Mouse (Mus musculus) lung, postnatal 0 days (tissue): ENCODE results near the gene Fbln2. TPM values are rescaled to one million over a fixed set of nuclear protein-coding genes. Genes with fewer than 3 reads are reported as not detected.

Experiments
- ATAC-seq: fragments of 200-750 bp; cut with Nextera tagmentation; 2 replicates; pipeline ENCODE4 v1.8.0; 2017; ENCODE audit warnings: moderate library complexity
- DNase-seq: peaks from one replicate; pipeline ENCODE4 v3.0.0-alpha.2; 2016; ENCODE audit warnings: low spot score
- H3K27ac ChIP-seq: fragments of 300-500 bp; sonication (generic); 2 replicates; pipeline ENCODE4 v1.5.1; 2014; ENCODE audit warnings: antibody characterized with exemption, mild to moderate bottlenecking, low read length, mixed read lengths
- H3K27me3 ChIP-seq: fragments of 300-500 bp; sonication (generic); replicated peaks from 2 replicates; pipeline ENCODE4 v1.6.1; 2014; ENCODE audit warnings: low read length, mixed read lengths; ENCODE audit not compliant: insufficient read depth
- H3K36me3 ChIP-seq: fragments of 300-500 bp; sonication (generic); 2 replicates; pipeline ENCODE4 v1.6.1; 2014; ENCODE audit warnings: low read length, mixed read lengths; ENCODE audit not compliant: insufficient read depth
- H3K4me1 ChIP-seq: fragments of 300-500 bp; sonication (generic); 2 replicates; pipeline ENCODE4 v1.6.1; 2014; ENCODE audit warnings: antibody characterized with exemption, low read depth, low read length, mixed read lengths; ENCODE audit not compliant: insufficient read depth
- H3K4me2 ChIP-seq: fragments of 300-500 bp; sonication (generic); replicated peaks from 2 replicates; pipeline ENCODE4 v1.6.1; 2014; ENCODE audit warnings: low read depth, mild to moderate bottlenecking, low read length, moderate library complexity, mixed read lengths
- H3K4me3 ChIP-seq: fragments of 300-500 bp; sonication (generic); 2 replicates; pipeline ENCODE4 v1.5.1; 2014; ENCODE audit warnings: low read depth, low read length
- H3K9ac ChIP-seq: fragments of 300-500 bp; sonication (generic); replicated peaks from 2 replicates; pipeline ENCODE4 v1.6.1; 2014; ENCODE audit warnings: low read depth, mild to moderate bottlenecking
- H3K9me3 ChIP-seq: fragments of 300-500 bp; sonication (generic); 2 replicates; pipeline ENCODE4 v1.6.1; 2016; ENCODE audit warnings: low read length, mixed read lengths
- CTCF ChIP-seq: IDR thresholded peaks from 2 replicates; pipeline ENCODE4 v1.5.1; 2016; ENCODE audit warnings: antibody characterized with exemption, mild to moderate bottlenecking
- EP300 ChIP-seq: IDR thresholded peaks from 2 replicates; pipeline ENCODE4 v1.6.1; 2016; ENCODE audit warnings: antibody characterized with exemption, mild to moderate bottlenecking, control low read depth
- WGBS: fragments of 180-500 bp; shearing (Covaris S2); extraction: QIAGEN DNeasy Blood & Tissue Kit; methylation state at CpG from one replicate; pipeline ENCODE4 v1.1.7; 2014; 5-methylcytosine and 5-hydroxymethylcytosine counted together
- polyA plus RNA-seq: library from polyadenylated mRNA; unstranded; fragments of >200 nt; fragmentation: Nextera tagmentation; extraction: Ambion mirVana; gene quantifications from 2 replicates; pipeline ENCODE4 v1.2.1, GENCODE M21; 2015

Fbln2 gene
- polyA plus RNA-seq, 1 experiment from 2014 or later: 63.8 TPM

- no peaks in the 10 kb centered on the region for H3K4me1 ChIP-seq
- TF ChIP-seq EP300 (no peak), CTCF (no peak)
- no peak; the same call in 1 of the 2 replicates for ATAC-seq
Measured at GRCm38 (mm10) chr6:91218871-91219270, 6.6 kb downstream of the Fbln2 start.

DNA sequence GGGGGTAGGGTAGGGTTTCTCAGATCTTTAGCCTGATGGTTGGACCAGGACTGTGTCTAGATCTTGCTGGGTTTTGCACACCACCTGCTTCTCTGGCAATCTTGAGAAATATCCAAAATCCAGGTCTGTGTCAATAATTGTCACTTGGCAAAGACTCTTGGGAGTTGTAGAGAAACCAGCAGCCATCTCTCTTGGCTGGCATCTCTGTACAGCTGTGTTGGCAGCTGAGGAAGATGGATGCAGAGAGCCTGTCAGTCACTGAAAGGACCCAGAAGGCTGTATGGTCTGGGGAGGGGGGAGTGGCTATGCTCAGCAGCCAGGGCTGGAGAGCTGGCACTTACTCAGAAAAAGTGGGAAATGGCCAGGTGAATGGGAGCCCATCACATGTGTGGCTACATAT, 7.8 kb downstream of the Fbln2 start:
- Histone ChIP-seq H3K27ac (no peak overlapping the region), H3K27me3 (no peaks in the 10 kb centered on the region), H3K9ac (no peak overlapping the region), H3K36me3 (no peaks in the 10 kb centered on the region), H3K4me2 (no peak overlapping the region), H3K9me3 (no peaks in the 10 kb centered on the region), H3K4me1 (no peaks in the 10 kb centered on the region), H3K4me3 (no peak overlapping the region)
- ATAC-seq (no peak), DNase-seq (no peak)
- TF ChIP-seq CTCF: no peak
- no peak for TF ChIP-seq EP300

More at GRCm38 (mm10) chr6:91218871-91219270, 6.6 kb downstream of the Fbln2 start:
- no peaks in the 10 kb centered on the region for H3K9me3 ChIP-seq
- H3K27ac ChIP-seq: no peak overlapping the region
- no peaks in the 10 kb centered on the region for H3K27me3 ChIP-seq
- no peak for DNase-seq
- no peak overlapping the region for H3K4me2 ChIP-seq
- no peak overlapping the region for H3K4me3 ChIP-seq
- 62% methylated on average over 3 of the region's 3 CpGs for WGBS
- no peaks in the 10 kb centered on the region for H3K36me3 ChIP-seq
- no peak overlapping the region for H3K9ac ChIP-seq

GRCm38 (mm10) chr6:91221094-91221493, 8.8 kb downstream of the Fbln2 start:
- no peak overlapping the region for H3K4me2 ChIP-seq
- H3K9me3 ChIP-seq: no peaks in the 10 kb centered on the region
- ATAC-seq (no peak), DNase-seq (no peak)
- H3K27ac ChIP-seq: no peak overlapping the region
- no peak overlapping the region for H3K4me3 ChIP-seq
- H3K9ac ChIP-seq: no peak overlapping the region
- no peaks in the 10 kb centered on the region for H3K4me1 ChIP-seq
- no peaks in the 10 kb centered on the region for H3K36me3 ChIP-seq
- H3K27me3 ChIP-seq: no peaks in the 10 kb centered on the region
- TF ChIP-seq CTCF: no peak
- no peak for TF ChIP-seq EP300
- 4% methylated on average over 3 of the region's 3 CpGs for WGBS

GRCm38 (mm10) chr6:91222694-91223346, 10.6 kb downstream of the Fbln2 start:
- Histone ChIP-seq H3K9me3 (no peaks in the 10 kb centered on the region), H3K9ac (no peak overlapping the region), H3K27me3 (no peaks in the 10 kb centered on the region), H3K4me3 (no peak overlapping the region), H3K4me1 (no peaks in the 10 kb centered on the region), H3K4me2 (no peak overlapping the region), H3K27ac (no peak overlapping the region), H3K36me3 (no peaks in the 10 kb centered on the region)
- WGBS: 48% methylated on average over 10 of the region's 10 CpGs
- TF ChIP-seq EP300: no peak
- no peak for TF ChIP-seq CTCF
- DNase-seq: no peak
- ATAC-seq: peak; percentile 17; the same call in 1 of the 2 replicates

- Histone ChIP-seq H3K36me3 (no peaks in the 10 kb centered on the region), H3K27me3 (no peaks in the 10 kb centered on the region), H3K4me1 (no peaks in the 10 kb centered on the region), H3K4me3 (no peak overlapping the region), H3K9ac (no peak overlapping the region), H3K4me2 (no peak overlapping the region), H3K27ac (no peak overlapping the region), H3K9me3 (no peaks in the 10 kb centered on the region)
- no peak for TF ChIP-seq CTCF
- peak; percentile 53; the same call in 1 of the 2 replicates for TF ChIP-seq EP300
- 51% methylated on average over 6 of the region's 6 CpGs for WGBS
- ATAC-seq (peak; percentile 50), DNase-seq (peak; percentile 57)
Measured at GRCm38 (mm10) chr6:91224939-91225338, 12.7 kb downstream of the Fbln2 start.

- no peak for ATAC-seq
- Histone ChIP-seq H3K9ac (no peak overlapping the region), H3K4me3 (no peak overlapping the region), H3K4me1 (no peaks in the 10 kb centered on the region), H3K27me3 (no peaks in the 10 kb centered on the region), H3K36me3 (no peaks in the 10 kb centered on the region), H3K9me3 (no peaks in the 10 kb centered on the region), H3K27ac (no peak overlapping the region), H3K4me2 (no peak overlapping the region)
- DNase-seq: no peak
- TF ChIP-seq EP300 (no peak), CTCF (no peak)
- 62% methylated on average over 4 of the region's 4 CpGs for WGBS
Measured at GRCm38 (mm10) chr6:91225346-91225745, 13.1 kb downstream of the Fbln2 start.

DNA sequence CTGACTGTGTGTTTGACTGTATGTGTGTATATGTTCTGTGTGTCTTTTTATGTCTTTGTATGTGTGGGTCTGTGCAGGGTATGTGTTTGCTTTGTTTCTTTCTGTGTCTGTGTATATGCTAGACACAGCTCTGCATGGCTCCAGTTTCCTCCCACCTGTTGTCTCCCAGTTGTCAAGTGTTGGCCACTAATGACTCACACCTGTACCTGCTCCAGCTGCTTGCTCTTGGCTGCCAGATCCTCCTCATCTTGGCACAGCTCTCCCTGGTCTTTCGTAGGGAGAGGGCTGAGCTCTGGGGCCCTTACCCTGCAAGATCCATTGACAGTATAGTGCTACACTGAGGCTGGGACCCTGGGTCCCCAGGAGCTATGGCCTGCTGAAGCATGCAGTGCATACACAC, 13.8 kb downstream of the Fbln2 start:
- WGBS: 69% methylated on average over 1 of the region's 1 CpGs
- Histone ChIP-seq H3K27me3 (no peaks in the 10 kb centered on the region), H3K36me3 (no peaks in the 10 kb centered on the region), H3K9ac (no peak overlapping the region), H3K27ac (no peak overlapping the region), H3K4me1 (no peaks in the 10 kb centered on the region), H3K4me3 (no peak overlapping the region), H3K4me2 (no peak overlapping the region), H3K9me3 (no peaks in the 10 kb centered on the region)
- TF ChIP-seq CTCF (no peak), EP300 (no peak)
- DNase-seq: no peak
- no peak for ATAC-seq
